Mouse (Mus musculus) ovary, adult 18-20 months (tissue): Measurements from ENCODE around the gene Gas1.

Source experiments
- DNase-seq: peaks from one replicate; pipeline ENCODE4 v3.0.0; 2022; ENCODE audit warnings: low spot score, mixed read lengths

The Gas1 gene

GRCm38 (mm10) chr13:60177106-60177796 is at the start of gene Gas1:
Gene Gas1 (minus strand): TSS chr13:60177365.
- DNase-seq, result peak; percentile 89

DNA sequence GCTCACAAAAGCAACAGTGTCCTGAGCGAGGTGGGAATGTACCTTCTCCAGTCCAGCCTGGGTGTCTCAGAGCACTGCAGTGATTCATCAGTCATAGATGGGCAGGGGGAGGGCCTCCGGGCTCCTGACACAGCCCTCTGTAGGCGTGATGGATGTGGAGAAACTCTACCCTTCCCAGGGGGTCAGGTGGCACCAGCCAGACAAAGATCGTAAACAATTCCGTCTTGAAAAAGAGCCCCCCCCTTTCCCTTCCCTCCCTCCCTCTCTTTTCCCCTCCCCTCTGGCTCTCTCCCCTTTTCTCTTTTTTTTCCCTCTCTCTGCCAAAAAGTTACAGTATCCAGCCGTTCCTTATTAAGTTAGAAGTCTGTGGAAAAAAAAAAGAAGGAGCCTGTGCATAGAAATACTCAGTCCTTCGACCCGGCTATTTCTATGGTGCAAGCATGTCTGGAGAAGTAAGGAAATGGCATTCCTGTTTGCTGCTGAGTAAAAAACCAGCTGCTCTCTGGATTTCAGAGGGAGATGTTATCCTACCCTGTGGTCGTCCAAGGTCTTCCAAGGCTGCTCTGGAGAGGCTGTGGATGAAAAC is 49.2 kb upstream of the Gas1 start:
- peak; percentile 26 for DNase-seq

GRCm38 (mm10) chr13:60225736-60226135 is 48.6 kb upstream of the Gas1 start:
- DNase-seq, result peak; percentile 45

- no peak for DNase-seq
These were observed 48.1 kb upstream of the Gas1 start for GRCm38 (mm10) chr13:60225276-60225675.

DNA sequence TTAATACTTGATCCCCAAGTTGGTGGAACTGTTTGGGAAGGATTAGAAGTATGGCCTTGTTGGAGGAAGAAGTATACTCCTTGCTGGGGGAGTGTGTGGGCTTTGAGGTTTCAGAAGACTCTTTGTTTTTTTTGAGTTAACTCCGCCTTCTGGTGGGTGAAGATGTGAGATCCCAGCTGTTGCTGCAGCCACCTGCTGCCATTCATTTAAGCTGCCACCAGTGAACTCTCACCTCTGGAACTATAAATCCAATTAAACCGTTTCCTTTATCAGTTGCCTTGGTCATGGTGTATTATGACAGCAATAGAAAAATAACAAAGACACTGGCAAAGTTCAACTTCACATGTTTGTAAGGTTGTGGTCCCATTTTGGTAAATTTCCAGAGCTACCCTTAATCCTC is 46.6 kb upstream of the Gas1 start:
- no peak for DNase-seq

GRCm38 (mm10) chr13:60222336-60222735 is 45.2 kb upstream of the Gas1 start:
- no peak for DNase-seq

- DNase-seq, result no peak
These were observed 36.7 kb upstream of the Gas1 start for GRCm38 (mm10) chr13:60213896-60214295.

DNA sequence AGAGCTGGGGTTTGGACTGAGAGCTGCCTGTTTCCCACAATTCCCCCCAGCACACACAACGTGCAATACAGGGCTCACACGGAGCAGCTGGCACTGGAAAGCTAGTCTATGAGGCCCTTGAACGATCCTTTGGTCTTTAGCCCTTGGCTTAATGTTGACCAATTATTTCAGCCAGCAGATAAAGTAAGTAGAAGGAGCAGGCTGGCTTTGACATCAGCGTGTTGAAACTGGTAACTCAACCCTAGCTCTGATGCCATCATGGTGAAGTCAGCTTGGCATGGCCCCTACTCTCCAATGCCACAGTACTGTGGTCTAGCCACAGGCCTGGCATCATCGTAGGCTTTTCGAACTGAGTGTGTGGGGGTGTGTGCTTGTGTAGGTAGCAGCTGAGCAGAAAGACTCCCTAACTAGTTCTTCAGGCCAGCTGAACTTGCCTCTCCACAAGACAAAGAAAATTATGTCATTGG is 30.0 kb upstream of the Gas1 start:
- no peak for DNase-seq

GRCm38 (mm10) chr13:60204746-60205145 is 27.6 kb upstream of the Gas1 start:
- no peak for DNase-seq

GRCm38 (mm10) chr13:60193273-60193672 is 16.1 kb upstream of the Gas1 start:
- DNase-seq, result no peak

DNA sequence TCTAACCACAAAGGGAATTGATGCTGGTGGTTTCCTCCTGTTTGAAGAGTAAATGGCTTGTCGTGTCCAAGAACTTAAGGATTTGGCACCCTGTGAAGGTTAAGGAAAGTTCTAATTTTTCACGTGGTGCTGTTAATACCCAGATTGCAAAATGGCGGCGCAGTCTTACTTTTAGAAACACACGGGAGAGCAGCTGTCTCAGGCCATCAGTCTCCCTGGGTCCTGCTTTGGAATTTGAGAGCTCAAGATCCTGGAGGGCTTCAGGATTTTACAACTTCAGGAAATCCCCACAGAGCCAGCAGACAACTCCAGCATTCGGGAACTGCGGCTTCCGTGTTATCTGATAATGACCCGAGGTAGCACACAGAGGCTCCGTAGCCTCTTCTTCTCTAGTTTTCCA is 12.8 kb upstream of the Gas1 start:
- DNase-seq, result no peak

DNA sequence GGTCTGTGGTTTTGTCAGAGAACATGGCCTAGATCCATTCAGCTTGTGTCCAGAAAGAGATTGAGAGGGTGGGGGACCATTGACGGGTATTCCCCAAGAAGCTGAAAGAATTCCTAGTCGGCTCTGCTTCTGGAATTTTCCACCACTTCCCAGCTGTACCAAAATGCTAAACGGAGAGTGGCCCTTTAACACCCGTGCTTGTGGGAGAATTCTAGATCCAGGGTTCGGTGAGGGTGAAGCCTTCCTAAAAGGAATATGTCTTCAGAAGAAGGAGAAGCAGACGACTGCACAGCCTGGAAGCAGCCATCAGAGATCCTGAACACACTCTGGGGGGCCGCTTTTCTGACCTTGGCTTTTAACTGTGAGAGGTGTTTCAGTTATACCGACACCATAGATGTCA is 11.8 kb upstream of the Gas1 start:
- no peak for DNase-seq

GRCm38 (mm10) chr13:60187276-60187675 is 10.1 kb upstream of the Gas1 start:
- no peak for DNase-seq

DNA sequence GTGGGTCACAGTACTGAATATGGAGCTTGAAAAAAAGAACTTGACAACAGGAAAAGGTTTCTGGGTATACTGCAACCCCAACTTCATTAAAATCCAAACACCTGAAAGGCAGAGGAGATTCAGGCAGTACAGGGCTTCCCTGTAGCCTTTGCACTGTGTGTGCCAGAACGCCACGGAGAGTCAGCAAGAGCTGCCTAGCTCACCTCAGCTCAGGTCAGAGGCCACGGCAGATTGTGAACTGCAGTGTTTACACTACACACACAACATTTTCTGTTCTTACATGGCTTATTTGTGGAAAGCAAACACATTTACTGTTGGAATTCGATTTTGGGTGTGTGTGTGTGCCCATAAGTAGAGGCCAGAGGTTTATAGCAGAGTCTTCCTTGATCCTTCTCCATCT is 5.2 kb upstream of the Gas1 start:
- no peak for DNase-seq

DNA sequence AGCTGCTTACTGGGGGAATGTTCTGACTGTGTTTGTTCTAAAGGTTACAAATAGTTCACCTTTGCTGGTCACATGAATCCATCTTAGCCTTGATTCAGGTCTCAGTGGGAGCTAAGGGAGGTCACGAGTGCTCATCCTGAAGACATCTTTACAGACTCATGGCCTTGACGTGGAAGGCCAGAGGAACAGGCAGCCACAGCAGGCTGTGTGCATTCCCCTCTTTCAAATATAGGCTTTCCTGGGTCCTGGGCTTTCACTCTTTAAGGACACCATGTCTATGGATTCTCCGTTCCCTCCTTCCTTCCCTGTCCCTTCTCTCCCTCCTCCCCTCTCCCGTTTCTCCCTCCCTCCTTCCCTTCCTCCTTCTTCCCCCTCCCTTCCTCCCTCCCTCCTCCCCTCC is 2.5 kb upstream of the Gas1 start:
- DNase-seq, result no peak

GRCm38 (mm10) chr13:60178416-60178815 is 1.3 kb upstream of the Gas1 start:
- DNase-seq, result peak; percentile 80

GRCm38 (mm10) chr13:60177797-60178110 is 589 bp upstream of the Gas1 start:
- DNase-seq, result no peak

GRCm38 (mm10) chr13:60176776-60177105 is 424 bp downstream of the Gas1 start:
- no peak for DNase-seq

DNA sequence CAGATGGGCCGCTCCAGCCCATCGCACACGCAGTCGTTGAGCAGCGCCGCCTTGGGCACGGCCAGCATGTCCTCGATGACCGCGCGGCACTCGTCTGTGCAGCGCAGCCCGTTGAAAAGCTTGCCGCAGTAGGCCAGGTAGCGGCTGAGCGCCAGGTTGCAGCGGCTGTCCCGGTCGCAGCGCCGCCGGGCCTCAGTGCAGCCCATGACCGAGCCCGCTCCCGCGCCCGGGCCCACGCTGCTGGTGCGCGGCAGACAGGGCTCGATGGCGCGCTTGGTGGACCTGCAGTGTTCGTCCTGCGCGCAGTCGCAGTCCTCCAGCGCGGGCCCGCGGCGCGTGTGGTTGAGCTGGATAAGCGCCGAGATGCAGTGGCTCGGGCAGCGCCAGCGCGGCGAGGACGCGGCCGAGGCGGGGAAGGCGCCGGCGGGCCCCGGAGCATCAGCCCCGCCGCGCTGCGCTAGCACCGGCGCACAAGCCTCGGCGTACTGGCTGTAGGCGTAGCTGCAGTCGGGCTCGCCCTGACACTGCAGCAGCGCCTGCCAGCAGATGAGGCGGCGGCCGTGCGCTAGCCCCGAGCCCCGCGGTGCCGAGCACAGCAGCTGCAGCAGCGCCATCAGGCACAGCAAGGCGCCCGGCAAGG is 909 bp downstream of the Gas1 start:
- peak; percentile 25 for DNase-seq

- DNase-seq, result no peak
These were observed 1.6 kb downstream of the Gas1 start for GRCm38 (mm10) chr13:60175490-60176135.

GRCm38 (mm10) chr13:60174953-60175352 is 2.2 kb downstream of the Gas1 start:
- no peak for DNase-seq

DNA sequence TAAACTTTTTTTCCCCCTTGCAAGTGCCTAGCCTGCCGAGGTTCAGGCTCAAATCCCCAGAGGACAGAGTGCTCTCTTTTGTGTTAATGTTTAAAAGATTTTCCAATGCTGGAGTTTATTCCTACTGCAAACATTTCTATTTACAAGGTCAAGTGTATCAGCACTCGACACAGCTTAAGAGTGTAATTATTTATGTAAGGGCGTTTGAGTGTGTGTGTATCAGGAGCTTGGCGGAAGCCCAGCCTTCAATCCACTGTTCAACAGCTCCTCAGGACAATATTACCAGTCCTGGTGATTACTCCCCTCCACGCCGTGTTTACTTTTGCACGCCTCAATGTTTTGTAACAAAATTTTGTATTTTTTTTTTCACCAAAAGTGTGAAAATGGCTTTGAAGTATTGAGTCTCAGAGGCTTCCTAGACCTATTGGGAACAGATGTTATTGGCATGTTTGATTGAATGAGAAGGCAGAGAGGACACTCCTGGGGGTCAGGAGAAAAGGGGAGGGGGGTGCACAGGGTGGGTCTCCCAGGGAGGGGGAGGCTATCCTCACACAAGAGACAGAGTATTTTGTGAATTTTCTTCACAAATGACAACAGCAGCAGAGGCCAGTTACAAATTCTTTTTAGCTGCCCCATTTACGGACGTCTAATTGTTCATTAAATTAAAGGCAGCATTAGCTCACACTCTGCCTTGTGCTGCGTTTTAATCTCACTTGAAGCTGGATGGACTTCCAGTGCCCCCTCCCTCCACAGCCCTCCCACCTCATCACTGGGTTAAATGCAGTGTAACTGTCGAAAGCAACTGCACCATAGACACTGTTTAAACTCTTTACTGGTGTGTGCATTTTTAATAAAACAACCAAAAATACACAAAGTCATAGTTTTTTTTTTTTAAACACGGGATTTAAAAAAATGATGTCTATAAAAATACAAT is 3.3 kb downstream of the Gas1 start:
- no peak for DNase-seq
